Mouse (Mus musculus): Measurements from ENCODE around the gene Cpz.
A peak's percentile ranks its signal among the peaks of the same experiment; 100 is the strongest.

GRCm38 (mm10) chr5:35523735-35524134 is 1.8 kb downstream of the Cpz start:
- no peak for TF ChIP-seq GABPA (IDR thresholded peaks at IDR 0.05; ENCODE audit: low read depth, low read length)
- TF ChIP-seq RAD21 (IDR thresholded peaks at IDR 0.05; ENCODE audit: low read depth, low read length) = peak; percentile 59
- no peak for TF ChIP-seq POLR2AphosphoS5 (IDR thresholded peaks at IDR 0.05; ENCODE audit: borderline replicate concordance, low read depth, low read length)

Measured in MEL (cell line).